Mouse (Mus musculus) cerebellum, adult 9-10 months (tissue): ENCODE measurements around the gene Wnt3a.
"Not testable (repeated sequence)": the region's sequence is repeated elsewhere in the genome, so short reads cannot be mapped to it uniquely, and the experiment has no call there.

Source experiments
- DNase-seq: peaks from one replicate; pipeline ENCODE4 v3.0.0; 2022

Gene Wnt3a

GRCm38 (mm10) chr11:59216955-59217354 is 73.6 kb downstream of the Wnt3a start:
- DNase-seq = no peak

DNA sequence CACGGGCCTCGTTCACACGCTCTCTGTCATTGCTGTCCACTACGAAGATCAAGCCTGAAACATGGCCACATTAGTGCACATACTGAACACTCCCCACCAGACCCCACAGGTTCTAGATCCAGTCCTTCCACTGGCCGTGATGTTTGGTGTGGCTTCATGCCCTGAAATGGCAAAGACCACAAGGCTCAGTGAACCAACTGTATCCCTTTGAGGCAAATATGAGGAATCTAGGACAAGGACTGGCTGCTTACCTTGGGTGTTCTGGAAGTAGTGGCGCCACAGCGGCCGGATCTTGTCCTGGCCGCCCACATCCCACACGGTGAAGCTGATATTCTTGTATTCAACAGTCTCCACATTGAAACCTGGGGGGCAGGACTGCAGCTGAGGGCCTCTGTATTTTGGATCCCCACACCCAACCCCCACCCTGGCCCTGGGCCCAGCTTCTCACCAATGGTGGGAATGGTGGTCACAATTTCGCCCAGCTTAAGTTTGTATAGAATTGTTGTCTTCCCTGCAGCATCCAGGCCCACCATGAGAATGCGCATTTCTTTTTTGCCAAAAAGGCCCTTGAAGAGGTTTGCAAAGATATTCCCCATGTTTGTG is 77.6 kb downstream of the Wnt3a start:
- no peak for DNase-seq

- not testable (repeated sequence) for DNase-seq
Observed at GRCm38 (mm10) chr11:59212320-59212719, 78.2 kb downstream of the Wnt3a start.

- not testable (repeated sequence) for DNase-seq
Observed at GRCm38 (mm10) chr11:59211561-59211960, 79.0 kb downstream of the Wnt3a start.

GRCm38 (mm10) chr11:59210020-59210419 is 80.5 kb downstream of the Wnt3a start:
- DNase-seq = no peak

DNA sequence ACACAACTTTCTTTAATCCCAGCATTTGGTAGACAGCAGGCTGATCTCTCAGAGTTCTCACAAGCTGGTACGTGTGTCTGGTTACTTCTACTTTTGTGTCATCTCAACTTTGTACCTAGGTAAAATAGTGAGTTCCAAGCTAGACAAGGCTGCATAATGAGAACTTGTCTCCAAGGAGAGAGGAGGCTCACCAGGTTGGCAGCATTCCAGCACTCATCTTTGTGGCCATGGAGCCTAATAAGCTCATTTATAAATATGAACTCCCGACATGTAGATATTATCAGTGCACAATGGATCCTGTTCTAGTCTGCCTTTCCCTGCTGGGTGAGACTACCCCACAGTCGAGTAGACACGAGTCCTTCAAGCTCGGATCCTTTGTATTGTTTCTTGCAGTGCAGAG is 81.0 kb downstream of the Wnt3a start:
- no peak for DNase-seq

DNA sequence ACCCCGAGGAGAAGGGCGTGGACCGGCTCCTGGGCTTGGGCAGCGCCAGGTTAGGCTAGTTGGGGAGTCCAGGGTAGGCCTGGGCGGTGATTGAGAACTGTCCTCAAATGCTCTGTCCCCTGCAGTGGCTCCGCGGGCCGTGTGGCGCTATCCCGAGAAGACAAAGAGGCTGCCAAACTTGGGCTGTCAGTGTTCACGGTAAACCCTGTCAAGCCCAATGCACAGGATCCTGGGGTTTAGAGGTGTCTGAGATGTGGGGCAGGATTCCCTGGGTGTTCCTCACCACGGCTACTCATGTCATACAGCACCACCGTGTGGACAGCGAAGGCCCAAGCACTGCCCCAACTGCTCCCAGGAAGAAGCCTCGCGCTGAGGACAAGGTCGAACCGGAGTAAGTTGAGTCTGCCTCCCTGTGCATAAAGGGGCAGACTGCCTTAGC is 81.5 kb downstream of the Wnt3a start:
- DNase-seq = peak; percentile 74

DNA sequence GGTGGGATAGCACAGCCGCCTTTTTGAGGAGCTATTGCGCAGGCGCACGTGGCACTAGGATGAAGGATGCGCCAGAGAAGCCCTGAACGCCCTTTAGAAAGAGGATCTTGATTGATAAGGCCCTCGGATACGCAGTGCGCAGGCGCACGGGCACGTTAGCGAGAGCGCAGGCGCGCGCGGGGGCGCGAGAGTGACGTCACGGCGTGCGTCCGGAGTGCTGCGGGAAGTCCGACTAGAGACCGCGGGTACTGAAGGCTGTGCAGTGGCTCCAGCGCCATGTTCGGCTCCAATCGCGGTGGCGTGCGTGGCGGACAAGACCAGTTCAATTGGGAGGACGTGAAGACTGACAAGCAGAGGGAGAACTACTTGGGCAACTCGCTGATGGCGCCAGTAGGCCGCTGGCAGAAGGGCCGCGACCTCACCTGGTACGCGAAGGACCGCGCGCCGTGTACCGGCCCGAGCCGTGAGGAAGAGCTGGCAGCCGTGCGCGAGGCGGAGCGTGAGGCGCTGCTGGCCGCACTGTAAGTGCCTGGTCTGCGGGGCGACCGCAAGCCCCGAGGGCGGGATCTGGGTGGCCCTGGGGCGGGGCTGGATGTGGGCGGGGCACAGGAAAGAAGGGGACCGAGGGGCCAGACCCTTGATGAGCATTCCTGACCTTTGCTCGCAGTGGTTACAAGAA is 82.3 kb downstream of the Wnt3a start, which contains the start of gene 2310033P09Rik:
Gene 2310033P09Rik (plus strand): TSS at position 169 of the 679 bp plus-strand sequence.
- peak; percentile 94 for DNase-seq

DNA sequence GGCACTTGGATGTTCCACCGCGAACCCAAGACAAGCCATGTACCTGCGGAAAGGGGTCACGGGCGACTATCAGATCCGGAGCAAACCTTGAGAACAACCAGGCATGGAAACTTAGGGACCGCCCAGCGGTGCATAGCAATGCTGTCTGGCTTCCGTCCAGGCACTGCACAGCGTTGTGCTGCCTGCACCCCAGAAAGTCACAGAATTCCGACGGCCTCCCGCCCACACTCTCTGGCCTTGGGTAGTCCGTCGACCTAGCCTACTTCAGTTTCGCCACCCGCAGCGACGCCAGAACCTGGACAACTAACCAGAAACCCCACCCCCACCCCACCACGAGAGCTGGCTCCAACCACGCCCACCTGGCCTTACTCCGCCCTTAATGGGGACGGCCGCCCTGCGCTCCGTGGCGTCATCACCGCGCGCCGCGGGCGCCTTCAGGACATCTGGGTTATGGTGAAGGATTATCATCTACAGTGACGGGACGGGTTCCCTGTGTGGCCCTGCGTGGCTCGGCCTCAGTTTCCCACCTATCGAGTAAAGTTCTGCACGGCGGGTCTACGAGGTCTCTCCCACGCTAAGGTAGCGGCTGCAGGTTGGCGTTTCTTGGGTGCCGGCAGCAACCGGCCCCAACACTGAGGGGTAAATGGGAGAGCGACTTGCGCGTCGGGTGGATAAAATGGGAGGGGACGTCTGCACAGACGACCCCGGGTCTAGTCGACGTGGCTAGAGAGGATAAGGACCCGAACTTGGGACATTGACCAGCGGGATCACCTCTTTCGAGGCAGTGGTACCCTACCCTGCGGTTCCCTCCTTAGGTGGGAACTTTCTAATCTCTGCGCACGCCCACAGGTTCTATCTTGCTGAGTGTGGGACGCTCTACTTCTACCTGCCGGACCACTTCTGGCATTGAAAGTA is 88.2 kb downstream of the Wnt3a start, which contains the start of gene Mrpl55:
Gene Mrpl55 (plus strand): TSS at position 406 of the 915 bp plus-strand sequence.
- DNase-seq = peak; percentile 89

DNA sequence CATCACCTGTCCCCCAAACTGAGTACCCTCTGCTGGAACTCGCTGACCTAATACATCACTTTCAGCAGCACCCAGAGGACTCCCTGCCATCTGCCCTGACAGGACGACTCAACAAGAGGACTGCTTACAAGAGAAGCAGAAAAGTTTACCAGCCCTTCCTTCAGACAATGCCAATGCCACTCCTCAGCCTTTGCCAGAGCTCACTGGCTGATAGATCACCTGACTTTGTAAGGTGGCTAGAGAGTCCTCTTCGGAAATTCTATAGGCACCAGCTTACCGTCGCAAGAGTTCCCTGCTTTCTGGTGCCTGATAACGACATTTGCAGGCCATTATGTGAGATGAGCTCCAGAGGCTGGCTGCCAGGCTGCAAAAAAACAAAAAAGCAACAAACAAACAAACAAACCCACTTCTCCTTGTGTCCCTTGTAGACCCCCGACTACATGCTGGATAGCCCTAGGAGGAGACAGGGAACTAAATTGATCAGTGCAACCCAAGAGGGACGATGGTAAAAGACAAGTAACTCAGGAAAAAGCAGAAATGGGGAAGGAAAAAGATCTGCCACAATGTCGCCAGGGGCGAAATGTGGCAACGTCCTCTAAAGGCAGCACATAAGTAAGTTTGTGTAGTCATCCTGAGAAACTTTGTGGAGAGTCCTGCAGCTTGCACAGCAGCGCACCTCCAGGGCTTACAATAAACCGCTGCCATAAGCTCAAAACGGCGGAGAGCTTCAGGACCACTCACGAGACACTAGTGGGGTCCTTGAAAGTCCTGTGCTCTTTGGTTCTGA is 89.1 kb downstream of the Wnt3a start:
- no peak for DNase-seq
